Mouse (Mus musculus): ENCODE data around the gene Lactbl1. TPM values are rescaled to one million over a fixed set of nuclear protein-coding genes. Genes with fewer than 3 reads are reported as not detected.

Lactbl1 gene
- polyA plus RNA-seq (2017; shearing (Covaris generic)), result 0.09 TPM

GRCm38 (mm10) chr4:136622388-136622787 is at the start of gene Lactbl1:
Gene Lactbl1, plus strand, starts transcription at chr4:136622621.

GRCm38 (mm10) chr4:136602568-136602967 is 19.9 kb upstream of the Lactbl1 start, which contains the start of gene Kdm1a:
Gene Kdm1a, minus strand, starts transcription at chr4:136602723.

GRCm38 (mm10) chr4:136610387-136610856 is 12.0 kb upstream of the Lactbl1 start, which contains the start of gene Tex46:
Gene Tex46, plus strand, starts transcription at chr4:136610437.

Other genes with a start within 250 kb of the Lactbl1 start
- not detected for gene Htr1d, start 199.1 kb upstream of the Lactbl1 start, polyA plus RNA-seq (2017; shearing (Covaris generic))
- not detected for gene 6030445D17Rik, start 160.4 kb upstream of the Lactbl1 start, polyA plus RNA-seq (2017; shearing (Covaris generic))
- 9.9 TPM for gene Luzp1, start 152.9 kb upstream of the Lactbl1 start, polyA plus RNA-seq (2017; shearing (Covaris generic))
- 7.2 TPM for gene Kdm1a, start 19.9 kb upstream of the Lactbl1 start, polyA plus RNA-seq (2017; shearing (Covaris generic))
- gene Tex46, start 12.2 kb upstream of the Lactbl1 start, polyA plus RNA-seq (2017; shearing (Covaris generic)), result not detected
- not detected for gene Ephb2, start 213.4 kb downstream of the Lactbl1 start, polyA plus RNA-seq (2017; shearing (Covaris generic))